Mouse (Mus musculus): ENCODE data around the gene Asic3.

DNA sequence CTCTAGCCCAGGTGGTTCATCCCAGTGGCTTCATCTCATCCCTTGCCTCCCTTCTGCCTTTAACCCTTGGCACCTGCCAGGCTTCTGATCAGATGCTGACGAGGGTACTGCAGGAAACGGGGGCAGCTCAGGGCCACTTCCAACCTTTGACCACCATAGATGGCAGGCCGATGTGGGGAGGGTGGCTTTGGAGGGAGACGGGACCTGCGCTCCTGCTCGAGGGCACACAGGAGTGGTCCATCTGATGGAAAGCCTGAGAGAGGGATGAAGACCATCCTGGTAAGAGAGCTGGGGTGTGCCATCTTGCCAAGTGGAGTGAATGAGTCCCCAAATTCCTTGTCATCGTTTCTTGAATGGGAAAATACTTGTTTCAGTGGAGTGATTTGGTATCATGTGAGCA lies 30.0 kb downstream of the Asic3 start:
- TF ChIP-seq CTCF (IDR thresholded peaks at IDR 0.05; ENCODE audit: extremely low read depth, insufficient read depth, insufficient read length, insufficient replicate concordance) (no peak), POLR2A (IDR thresholded peaks at IDR 0.05; ENCODE audit: low read depth, low read length) (no peak)

All from spleen, adult 2 months (tissue).